11 mouse cellular contexts compared by ENCODE assay signal in the genomic region with DNA sequence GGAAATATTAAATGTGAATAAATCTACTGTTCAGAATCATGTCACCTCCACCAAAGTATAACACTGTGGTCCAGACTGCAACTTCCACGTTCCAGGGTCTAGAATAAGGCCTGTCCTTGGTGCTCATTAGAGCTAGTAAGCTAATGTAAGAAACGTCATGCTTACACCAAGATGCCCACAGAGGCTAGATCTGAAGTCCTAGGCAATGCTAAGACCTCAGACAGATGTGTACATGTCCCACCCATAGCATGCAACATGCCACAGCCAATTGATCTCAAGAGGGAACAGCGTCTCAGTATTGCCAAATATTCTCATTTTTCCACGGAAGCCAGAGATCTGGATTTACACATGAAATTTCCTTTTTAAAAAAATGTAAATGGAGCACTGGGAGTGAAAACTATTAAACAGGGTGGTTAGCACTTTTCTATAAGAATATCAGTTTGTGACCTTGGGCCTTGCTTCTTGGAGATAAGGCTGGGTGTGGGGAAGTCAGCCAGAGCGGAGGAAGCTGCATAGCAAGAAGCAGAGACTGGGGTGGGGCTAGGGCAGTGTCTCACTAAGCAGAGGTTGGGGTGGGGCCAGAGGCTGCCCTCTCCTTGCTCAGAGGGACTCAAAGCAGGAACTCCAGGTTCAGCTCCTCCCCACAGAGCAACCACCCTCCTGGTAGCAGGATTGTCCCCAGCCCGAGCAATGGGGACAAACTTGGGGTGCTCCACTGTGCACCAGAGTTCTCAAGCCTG. TPM values are rescaled to one million over a fixed set of nuclear protein-coding genes. Genes with fewer than 3 reads are reported as not detected.
DNase-seq lines count a peak whose midpoint lies in the region; ATAC-seq and TF ChIP-seq lines count a peak whose summit lies in the region.
"Had no signal": no experiment of that assay in that cellular context is flagged by ENCODE, and none has a peak within 500 bp of the region (broad histone marks: within the 10 kb centered on the region; RNA-seq: fewer than 3 reads in every experiment).

No protein-coding gene starts in this region.

- H3K27me3 ChIP-seq in heart, embryonic 14.5 days (ENCODE audit: control insufficient read depth, insufficient read depth, low read length): no peaks in the 10 kb centered on the region
- no peaks in the 10 kb centered on the region for H3K27me3 ChIP-seq in liver, embryonic 16.5 days (ENCODE audit: control insufficient read depth, insufficient read depth, low read depth, low read length)
- peaks cover 15% of the 10 kb centered on the region for H3K27me3 ChIP-seq in midbrain, embryonic 11.5 days (ENCODE audit: control insufficient read depth, insufficient read depth, low read length)

- H3K27ac ChIP-seq in heart, embryonic 14.5 days (replicated peaks in 1 of 2; ENCODE audit: control insufficient read depth in 1 of 2, insufficient read depth in 1 of 2, low read depth in 2 of 2, low read length in 2 of 2): 0 out of 4 replicates have a peak overlapping the region, but pooled peaks of 1 of the 2 experiments have one; percentile 7
- H3K27ac ChIP-seq in bone marrow, adult 2 months (ENCODE audit: control insufficient read depth, insufficient read depth, low read depth, low read length, poor library complexity): peak overlapping the region; percentile 72
- peak overlapping the region; percentile 93 for H3K27ac ChIP-seq in liver, embryonic 16.5 days (ENCODE audit: low read length)
- H3K27ac ChIP-seq in midbrain, embryonic 11.5 days (ENCODE audit: low read depth, low read length): no peak overlapping the region

- H3K36me3 ChIP-seq in heart, embryonic 14.5 days (ENCODE audit: control insufficient read depth, insufficient read depth, low read length): peaks cover 9% of the 10 kb centered on the region
- no peaks in the 10 kb centered on the region for H3K36me3 ChIP-seq in liver, embryonic 16.5 days (ENCODE audit: control insufficient read depth, insufficient read depth)
- no peaks in the 10 kb centered on the region for H3K36me3 ChIP-seq in midbrain, embryonic 11.5 days (ENCODE audit: control insufficient read depth, insufficient read depth, low read length)

- peak; percentile 17; the same call in 1 of the 2 replicates for TF ChIP-seq POLR2A in bone marrow, adult 2 months (IDR thresholded peaks at IDR 0.05; ENCODE audit: borderline replicate concordance, control insufficient read depth, low read depth, low read length)

- intact Hi-C loops in heart, postnatal 14 days (cut with DNase I): no loop called here

- H3K9me3 ChIP-seq in heart, embryonic 14.5 days (ENCODE audit: control insufficient read depth, low read length): no peaks in the 10 kb centered on the region
- no peaks in the 10 kb centered on the region for H3K9me3 ChIP-seq in liver, embryonic 16.5 days (replicated peaks; ENCODE audit: control insufficient read depth, low read length)
- no peaks in the 10 kb centered on the region for H3K9me3 ChIP-seq in midbrain, embryonic 11.5 days (ENCODE audit: control insufficient read depth, low read length)

- H3K4me1 ChIP-seq in heart, embryonic 14.5 days (ENCODE audit: control insufficient read depth in 2 of 2, insufficient read depth in 2 of 2, low read length in 2 of 2): peaks cover 20 to 34% of the 10 kb centered on the region in 2 experiments
- H3K4me1 ChIP-seq in bone marrow, adult 2 months (ENCODE audit: control insufficient read depth, insufficient read depth, low read length): peaks cover 16% of the 10 kb centered on the region
- peaks cover 59% of the 10 kb centered on the region for H3K4me1 ChIP-seq in liver, embryonic 16.5 days (ENCODE audit: control insufficient read depth, low read depth, low read length)
- peaks cover 2% of the 10 kb centered on the region for H3K4me1 ChIP-seq in midbrain, embryonic 11.5 days (ENCODE audit: control insufficient read depth, insufficient read depth, low read length)

- no peak for ATAC-seq in heart, embryonic 14.5 days (ENCODE audit: insufficient number of reproducible peaks, insufficient read depth, low FRiP score, low read depth)
- peak; percentile 100 for ATAC-seq in liver, embryonic 16.5 days (ENCODE audit: low read depth)
- no peak for ATAC-seq in midbrain, embryonic 11.5 days (ENCODE audit: low FRiP score)
- ATAC-seq: forebrain, postnatal 0 days; midbrain, embryonic 16.5 days had no signal

- peak overlapping the region; percentile 12; the same call in 1 of the 2 replicates for H3K9ac ChIP-seq in heart, embryonic 14.5 days (ENCODE audit: low read length)
- H3K9ac ChIP-seq in liver, embryonic 16.5 days (ENCODE audit: low read depth, low read length): peak overlapping the region; percentile 50
- no peak overlapping the region for H3K9ac ChIP-seq in midbrain, embryonic 11.5 days (ENCODE audit: low read length)
- H3K9ac ChIP-seq: forebrain, postnatal 0 days had no signal

- H3K4me2 ChIP-seq in heart, embryonic 14.5 days (ENCODE audit: low read length): no peak overlapping the region
- peak overlapping the region; percentile 56 for H3K4me2 ChIP-seq in liver, embryonic 16.5 days (ENCODE audit: low read depth, low read length)
- no peak overlapping the region for H3K4me2 ChIP-seq in midbrain, embryonic 11.5 days

- TF ChIP-seq CTCF in bone marrow, adult 2 months (IDR thresholded peaks at IDR 0.05; ENCODE audit: control insufficient read depth, insufficient read depth, low read length): no peak

- no peak for DNase-seq in heart, postnatal 14 days
- DNase-seq in spleen, postnatal 14 days (ENCODE audit: low spot score in 2 of 2): peak; percentile 61 to 71
- no peak for DNase-seq in left cerebral cortex, adult 11 months (ENCODE audit: low spot score)
- DNase-seq in midbrain, embryonic 11.5 days (ENCODE audit: low spot score, missing footprints): no peak
- DNase-seq in right cerebral cortex, postnatal 25 days: no peak
- DNase-seq: cerebellum, adult 11 months; forebrain, postnatal 0 days had no signal

- 66% methylated on average over 6 of the region's 6 CpGs for WGBS in heart, embryonic 14.5 days
- WGBS in bone marrow, adult 2 months: 15% methylated on average over 6 of the region's 6 CpGs
- 21% methylated on average over 6 of the region's 6 CpGs for WGBS in liver, embryonic 16.5 days (ENCODE audit: insufficient replicate concordance)
- 83% methylated on average over 6 of the region's 6 CpGs for WGBS in midbrain, embryonic 11.5 days

- no peak overlapping the region for H3K4me3 ChIP-seq in heart, embryonic 14.5 days (ENCODE audit: control insufficient read depth in 1 of 2, insufficient read depth in 1 of 2, low read depth in 1 of 2, low read length in 2 of 2)
- no peak overlapping the region for H3K4me3 ChIP-seq in bone marrow, adult 2 months (replicated peaks; ENCODE audit: control insufficient read depth, low read depth, low read length)
- peak overlapping the region; percentile 34 for H3K4me3 ChIP-seq in liver, embryonic 16.5 days (ENCODE audit: low read depth, low read length)
- H3K4me3 ChIP-seq in midbrain, embryonic 11.5 days (ENCODE audit: low read depth, low read length): no peak overlapping the region

RNA-seq across cellular contexts. Expression of gene Nrap, which starts 1.6 kb away (rescaled TPM):
- 35.6 and 40.3 TPM in 2 replicates for polyA plus RNA-seq in heart, embryonic 14.5 days (2014; fragmentation: Nextera tagmentation; extraction: Ambion mirVana)
- 100 to 1,000 TPM; 219 to 250 TPM for total RNA-seq in heart, postnatal 14 days (2021)
- polyA plus RNA-seq in bone marrow, adult 2 months (2011; ENCODE audit: insufficient read depth, insufficient read length, low replicate concordance, missing spikeins): 0.52 and 0.70 TPM in 2 replicates
- 0.28 and 0.32 TPM in 2 replicates for polyA plus RNA-seq in liver, embryonic 16.5 days (2015; fragmentation: Nextera tagmentation; extraction: Ambion mirVana)
- polyA plus RNA-seq in midbrain, embryonic 11.5 days (2014; fragmentation: Nextera tagmentation; extraction: Ambion mirVana): 0.16 and 0.29 TPM in 2 replicates

RNA-seq across cellular contexts. Expression of gene Casp7, which starts 5.5 kb away (rescaled TPM):
- 28.6 and 32.3 TPM in 2 replicates for polyA plus RNA-seq in heart, embryonic 14.5 days (2014; fragmentation: Nextera tagmentation; extraction: Ambion mirVana)
- 10 to 100 TPM; 16.3 to 17.6 TPM for total RNA-seq in heart, postnatal 14 days (2021)
- 6.6 and 12.2 TPM in 2 replicates for polyA plus RNA-seq in bone marrow, adult 2 months (2011; ENCODE audit: insufficient read depth, insufficient read length, low replicate concordance, missing spikeins)
- polyA plus RNA-seq in liver, embryonic 16.5 days (2015; fragmentation: Nextera tagmentation; extraction: Ambion mirVana): 10.3 and 10.6 TPM in 2 replicates
- polyA plus RNA-seq in midbrain, embryonic 11.5 days (2014; fragmentation: Nextera tagmentation; extraction: Ambion mirVana): 13.9 and 20.3 TPM in 2 replicates

Comparison
In these comparisons a context has a peak if more than half of its experiments do, and no peak if none do; other contexts are left out.
1. DNase-seq: peak in spleen, postnatal 14 days (2 of 2); none in heart, postnatal 14 days (0 of 2), left cerebral cortex, adult 11 months (single experiment), midbrain, embryonic 11.5 days (single experiment) and right cerebral cortex, postnatal 25 days (single experiment).
2. RNA of gene Nrap, which starts 1.6 kb away (polyA plus RNA-seq): 35.6 to 40.3 TPM in heart, embryonic 14.5 days; 0.52 to 0.70 TPM in bone marrow, adult 2 months, 0.28 to 0.32 TPM in liver, embryonic 16.5 days and 0.16 to 0.29 TPM in midbrain, embryonic 11.5 days; every median in the first group is over 10 times any median in the second.